Mouse (Mus musculus) liver, embryonic 15.5 days (tissue): ENCODE measurements around the gene Camk2b. TPM values are rescaled to one million over a fixed set of nuclear protein-coding genes. Genes with fewer than 3 reads are reported as not detected.
A peak's percentile ranks its signal among the peaks of the same experiment; 100 is the strongest.

Experiments
- ATAC-seq: fragments of 200-750 bp; cut with Nextera tagmentation; 2 replicates; pipeline ENCODE4 v1.8.0; 2017; ENCODE audit warnings: moderate number of reproducible peaks, mild to moderate bottlenecking, moderate library complexity; ENCODE audit not compliant: insufficient read depth
- H3K27ac ChIP-seq: fragments of 300-500 bp; sonication (generic); replicated peaks from 2 replicates; pipeline ENCODE4 v1.5.1; 2015; ENCODE audit warnings: mild to moderate bottlenecking, inconsistent platforms
- H3K27me3 ChIP-seq: fragments of 300-500 bp; sonication (generic); 2 replicates; pipeline ENCODE4 v1.6.1; 2015; ENCODE audit warnings: mild to moderate bottlenecking, inconsistent platforms
- H3K36me3 ChIP-seq: fragments of 300-500 bp; sonication (generic); replicated peaks from 2 replicates; pipeline ENCODE4 v1.6.1; 2015; ENCODE audit warnings: moderate library complexity, mild to moderate bottlenecking, inconsistent platforms
- H3K4me1 ChIP-seq: fragments of 300-500 bp; sonication (generic); replicated peaks from 2 replicates; pipeline ENCODE4 v1.6.1; 2015; ENCODE audit warnings: inconsistent platforms
- H3K4me2 ChIP-seq: fragments of 300-500 bp; sonication (generic); 2 replicates; pipeline ENCODE4 v1.6.1; 2015; ENCODE audit warnings: moderate library complexity, mild to moderate bottlenecking, inconsistent platforms
- H3K4me3 ChIP-seq: fragments of 300-500 bp; sonication (generic); replicated peaks from 2 replicates; pipeline ENCODE4 v1.5.1; 2015; ENCODE audit warnings: mild to moderate bottlenecking, inconsistent platforms
- H3K9ac ChIP-seq: fragments of 300-500 bp; sonication (generic); 2 replicates; pipeline ENCODE4 v1.6.1; 2015; ENCODE audit warnings: moderate library complexity, mild to moderate bottlenecking, inconsistent platforms
- H3K9me3 ChIP-seq: fragments of 300-500 bp; sonication (generic); replicated peaks from 2 replicates; pipeline ENCODE4 v1.6.1; 2016; ENCODE audit warnings: inconsistent platforms
- WGBS: fragments of 180-500 bp; shearing (Covaris S2); methylation state at CpG from one replicate; pipeline ENCODE4 v1.1.7; 2015; ENCODE audit warnings: mixed read lengths; ENCODE audit not compliant: insufficient replicate concordance; 5-methylcytosine and 5-hydroxymethylcytosine counted together
- polyA plus RNA-seq: library from polyadenylated mRNA; unstranded; fragments of >200 nt; fragmentation: Nextera tagmentation; extraction: Ambion mirVana; gene quantifications from 2 replicates; pipeline ENCODE4 v1.2.1, GENCODE M21; 2015

The Camk2b gene
- polyA plus RNA-seq, 1 experiment from 2014 or later, result 1.1 TPM

DNA sequence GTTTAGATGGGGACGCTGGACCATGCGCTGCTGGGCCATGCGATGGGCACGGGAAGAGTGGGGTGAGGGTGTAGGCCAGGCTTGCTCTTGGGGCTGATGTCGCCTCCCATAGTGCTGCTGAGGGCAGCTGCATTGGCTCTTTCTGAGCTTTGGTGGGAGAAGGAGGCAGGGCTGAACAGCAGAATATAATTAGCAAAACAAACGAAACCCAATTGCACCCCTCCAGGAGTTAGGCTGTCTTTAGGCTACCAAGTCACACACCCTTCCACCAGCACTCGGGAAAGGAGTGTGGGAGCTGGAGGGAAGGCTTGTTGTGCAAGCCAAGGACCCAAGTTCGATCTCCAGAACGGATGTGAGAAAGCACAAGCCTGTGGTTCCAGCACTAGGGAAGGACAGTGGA lies 998 bp upstream of the Camk2b start:
- Histone ChIP-seq H3K27ac (no peak overlapping the region), H3K9ac (no peak overlapping the region), H3K4me3 (no peak overlapping the region), H3K4me1 (peaks cover 5% of the 10 kb centered on the region; the same call in 1 of the 2 replicates), H3K4me2 (no peak overlapping the region), H3K27me3 (peaks cover 86% of the 10 kb centered on the region), H3K9me3 (no peaks in the 10 kb centered on the region), H3K36me3 (no peaks in the 10 kb centered on the region)
- 37% methylated on average over 9 of the region's 9 CpGs for WGBS
- ATAC-seq, result no peak

DNA sequence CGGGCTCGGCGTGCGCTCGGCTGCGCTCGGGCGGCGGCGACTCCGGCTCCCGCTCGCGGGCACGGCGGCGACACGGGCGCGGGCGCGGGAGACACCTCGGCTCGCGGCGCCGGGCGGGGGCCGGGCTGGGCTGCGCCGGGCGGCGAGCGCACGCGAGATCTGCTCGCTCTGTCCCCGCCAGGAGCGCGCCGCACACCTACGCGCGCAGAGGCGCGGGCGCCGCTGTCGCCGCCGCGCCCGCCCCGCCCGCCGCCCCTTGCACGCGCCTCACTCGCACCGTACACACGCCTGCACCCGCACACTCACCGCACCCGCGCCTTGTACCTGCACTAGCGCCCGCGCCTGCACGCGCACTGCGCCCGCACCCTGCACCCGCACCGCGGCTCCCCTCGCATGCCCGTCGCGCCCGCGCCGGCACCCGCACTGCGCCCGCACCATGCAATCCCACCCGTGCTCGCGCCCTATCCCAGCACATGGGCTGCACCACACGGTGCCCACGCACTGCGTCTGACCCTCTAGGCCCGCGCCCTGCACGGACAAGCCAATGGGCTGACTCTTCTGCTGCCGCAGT lies 526 bp downstream of the Camk2b start:
- 1% methylated on average over 80 of the region's 95 CpGs for WGBS
- no peak for ATAC-seq
- H3K9ac ChIP-seq, result no peak overlapping the region

DNA sequence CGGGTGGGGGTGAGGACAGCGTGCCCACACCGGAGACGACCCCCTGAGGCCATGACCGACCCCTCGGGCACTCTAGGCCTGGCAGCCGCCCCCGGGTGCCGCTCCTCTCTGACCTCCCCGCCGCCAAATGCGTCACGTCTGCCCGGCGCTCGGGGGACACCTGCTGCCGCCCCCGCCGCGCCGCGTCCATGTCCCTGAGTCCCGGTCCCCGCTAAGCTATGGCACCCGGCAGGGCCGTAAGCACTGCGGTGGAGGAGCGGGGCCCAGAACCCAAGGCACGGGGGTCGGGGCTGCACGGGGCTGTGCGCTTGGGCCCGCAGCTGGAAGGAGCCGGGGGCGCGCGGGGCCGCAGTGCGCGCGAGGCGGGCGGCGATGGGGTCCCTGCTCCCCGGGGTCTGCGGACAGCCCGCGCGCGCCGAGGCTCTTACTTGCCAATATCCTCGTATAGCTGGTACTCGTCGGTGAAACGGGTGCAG lies 1.1 kb downstream of the Camk2b start:
- no peaks in the 10 kb centered on the region for H3K9me3 ChIP-seq
- no peak overlapping the region for H3K27ac ChIP-seq
- peak overlapping the region; percentile 63 for H3K4me2 ChIP-seq
- H3K9ac ChIP-seq, result no peak overlapping the region
- no peak for ATAC-seq
- H3K4me1 ChIP-seq, result peaks cover 5% of the 10 kb centered on the region; the same call in 1 of the 2 replicates
- WGBS, result under 1% methylated on average over 55 of the region's 55 CpGs
- H3K36me3 ChIP-seq, result no peaks in the 10 kb centered on the region
- H3K4me3 ChIP-seq, result peak overlapping the region; percentile 42
- H3K27me3 ChIP-seq, result peaks cover 78% of the 10 kb centered on the region

More for the DNA sequence above, 526 bp downstream of the Camk2b start:
- peak overlapping the region; percentile 42 for H3K4me3 ChIP-seq
- H3K4me1 ChIP-seq, result peaks cover 5% of the 10 kb centered on the region; the same call in 1 of the 2 replicates
- H3K9me3 ChIP-seq, result no peaks in the 10 kb centered on the region
- H3K27me3 ChIP-seq, result peaks cover 83% of the 10 kb centered on the region
- H3K27ac ChIP-seq, result no peak overlapping the region
- H3K36me3 ChIP-seq, result no peaks in the 10 kb centered on the region
- peak overlapping the region; percentile 63 for H3K4me2 ChIP-seq

- ATAC-seq, result no peak
- peak overlapping the region; percentile 63 for H3K4me2 ChIP-seq
- no peak overlapping the region for H3K9ac ChIP-seq
- no peaks in the 10 kb centered on the region for H3K36me3 ChIP-seq
- H3K4me1 ChIP-seq, result peaks cover 5% of the 10 kb centered on the region; the same call in 1 of the 2 replicates
- 7% methylated on average over 30 of the region's 30 CpGs for WGBS
- no peak overlapping the region for H3K27ac ChIP-seq
- H3K4me3 ChIP-seq, result peak overlapping the region; percentile 42
- peaks cover 72% of the 10 kb centered on the region for H3K27me3 ChIP-seq
- no peaks in the 10 kb centered on the region for H3K9me3 ChIP-seq
These were observed 1.7 kb downstream of the Camk2b start for GRCm38 (mm10) chr11:6064215-6065045.

- no peak for ATAC-seq
- Histone ChIP-seq H3K9me3 (no peaks in the 10 kb centered on the region), H3K27ac (no peak overlapping the region), H3K4me2 (no peak overlapping the region), H3K4me1 (peaks cover 5% of the 10 kb centered on the region; the same call in 1 of the 2 replicates), H3K36me3 (no peaks in the 10 kb centered on the region), H3K27me3 (peaks cover 64% of the 10 kb centered on the region), H3K4me3 (no peak overlapping the region), H3K9ac (no peak overlapping the region)
- WGBS, result 44% methylated on average over 17 of the region's 17 CpGs
These were observed 2.5 kb downstream of the Camk2b start for GRCm38 (mm10) chr11:6063501-6064214.

- Histone ChIP-seq H3K9me3 (no peaks in the 10 kb centered on the region), H3K9ac (no peak overlapping the region), H3K4me1 (peaks cover 5% of the 10 kb centered on the region; the same call in 1 of the 2 replicates), H3K4me2 (no peak overlapping the region), H3K36me3 (no peaks in the 10 kb centered on the region), H3K27me3 (peaks cover 58% of the 10 kb centered on the region), H3K27ac (no peak overlapping the region), H3K4me3 (no peak overlapping the region)
- no peak for ATAC-seq
- WGBS, result 61% methylated on average over 7 of the region's 7 CpGs
These were observed 3.1 kb downstream of the Camk2b start for GRCm38 (mm10) chr11:6063065-6063464.

DNA sequence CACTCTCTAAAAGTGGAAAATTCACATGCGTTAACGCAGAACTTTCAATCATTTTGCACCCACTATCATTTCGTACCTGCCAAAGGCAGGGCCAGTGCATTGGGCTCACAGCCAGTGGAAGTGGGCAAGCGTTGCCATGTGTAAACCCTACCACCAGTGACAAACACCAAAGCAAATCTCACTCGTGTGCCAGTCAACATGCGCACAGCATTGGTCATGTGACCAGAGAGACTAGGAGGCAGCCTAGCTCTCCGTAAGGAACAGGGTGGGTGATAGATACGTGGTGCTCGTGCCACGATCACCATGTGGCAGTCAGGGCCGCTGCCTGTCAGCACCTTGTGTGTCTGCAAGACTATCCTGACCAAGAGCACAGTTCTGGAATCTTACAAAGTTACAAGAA lies 3.8 kb downstream of the Camk2b start:
- H3K27ac ChIP-seq, result no peak overlapping the region
- no peak overlapping the region for H3K4me2 ChIP-seq
- no peaks in the 10 kb centered on the region for H3K36me3 ChIP-seq
- 69% methylated on average over 11 of the region's 11 CpGs for WGBS
- no peak for ATAC-seq
- no peak overlapping the region for H3K4me3 ChIP-seq
- peaks cover 51% of the 10 kb centered on the region for H3K27me3 ChIP-seq
- no peak overlapping the region for H3K9ac ChIP-seq
- H3K4me1 ChIP-seq, result peaks cover 5% of the 10 kb centered on the region; the same call in 1 of the 2 replicates
- H3K9me3 ChIP-seq, result no peaks in the 10 kb centered on the region

DNA sequence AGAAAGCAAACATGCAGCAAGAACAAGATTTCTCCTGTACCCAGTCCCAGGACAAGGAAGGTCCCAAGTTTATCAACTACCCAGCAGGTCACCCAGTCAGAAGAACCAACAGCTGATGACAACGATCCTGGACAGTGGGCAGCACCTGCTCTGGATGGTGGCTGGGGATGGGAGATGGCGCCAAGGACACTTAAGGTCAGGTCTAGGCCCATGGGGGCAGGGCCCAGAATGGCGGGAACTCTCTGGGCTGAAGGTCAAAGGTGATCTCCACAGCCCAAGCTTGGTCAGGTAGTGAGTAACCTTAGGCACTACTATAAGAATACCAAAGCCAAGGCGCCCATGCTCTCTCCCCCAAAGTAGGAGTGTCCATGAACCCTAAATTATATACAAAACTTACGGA lies 4.3 kb downstream of the Camk2b start:
- H3K36me3 ChIP-seq, result no peaks in the 10 kb centered on the region
- H3K27ac ChIP-seq, result no peak overlapping the region
- H3K9ac ChIP-seq, result no peak overlapping the region
- H3K4me2 ChIP-seq, result no peak overlapping the region
- H3K4me1 ChIP-seq, result peaks cover 5% of the 10 kb centered on the region; the same call in 1 of the 2 replicates
- peaks cover 46% of the 10 kb centered on the region for H3K27me3 ChIP-seq
- 53% methylated on average over 5 of the region's 5 CpGs for WGBS
- no peak for ATAC-seq
- H3K4me3 ChIP-seq, result no peak overlapping the region
- no peaks in the 10 kb centered on the region for H3K9me3 ChIP-seq

DNA sequence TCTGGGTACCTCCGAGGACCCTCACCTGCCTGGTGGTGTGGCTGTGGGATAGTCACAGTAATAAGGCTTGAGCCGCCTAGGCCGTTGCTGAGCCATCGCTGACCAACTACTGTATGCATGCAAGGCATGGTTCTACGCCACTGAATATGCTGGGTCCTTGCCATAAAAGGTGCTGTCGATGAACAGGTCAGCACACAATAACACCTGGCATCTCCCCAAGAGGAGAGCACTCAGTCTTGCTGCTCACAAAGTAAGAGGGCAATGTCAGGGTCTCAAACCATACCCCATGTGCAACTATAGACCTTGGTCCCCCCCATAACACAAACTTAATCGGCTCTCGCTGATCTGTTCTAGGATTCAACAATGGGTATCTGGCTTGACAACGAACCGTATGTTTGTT lies 7.0 kb downstream of the Camk2b start:
- no peaks in the 10 kb centered on the region for H3K9me3 ChIP-seq
- ATAC-seq, result no peak
- H3K4me3 ChIP-seq, result no peak overlapping the region
- peaks cover 19% of the 10 kb centered on the region for H3K27me3 ChIP-seq
- H3K36me3 ChIP-seq, result no peaks in the 10 kb centered on the region
- H3K4me1 ChIP-seq, result no peaks in the 10 kb centered on the region
- WGBS, result 67% methylated on average over 10 of the region's 10 CpGs
- H3K4me2 ChIP-seq, result no peak overlapping the region
- no peak overlapping the region for H3K27ac ChIP-seq
- no peak overlapping the region for H3K9ac ChIP-seq

DNA sequence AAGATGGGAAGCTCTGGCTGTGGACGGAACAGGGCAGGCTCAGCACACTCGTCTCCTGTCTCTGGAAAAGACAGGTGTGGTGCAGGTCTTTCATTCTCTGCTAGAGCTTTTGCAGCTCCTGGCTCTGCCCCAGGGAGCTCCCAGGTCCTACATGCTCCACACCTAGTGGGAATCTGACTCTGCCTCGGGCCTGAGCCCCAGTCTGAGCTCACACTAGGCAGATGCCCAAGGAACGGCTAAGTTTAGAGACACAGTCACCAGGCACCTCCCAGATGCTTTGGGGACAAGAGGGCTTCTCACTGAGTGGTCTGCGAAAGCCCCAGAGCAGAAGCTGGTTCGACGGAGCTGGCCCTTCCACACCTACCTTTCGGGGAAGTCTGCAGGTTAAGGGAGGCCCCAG lies 12.8 kb downstream of the Camk2b start:
- Histone ChIP-seq H3K4me2 (no peak overlapping the region), H3K27me3 (no peaks in the 10 kb centered on the region), H3K4me3 (no peak overlapping the region), H3K36me3 (no peaks in the 10 kb centered on the region), H3K9me3 (no peaks in the 10 kb centered on the region), H3K27ac (no peak overlapping the region), H3K4me1 (no peaks in the 10 kb centered on the region), H3K9ac (no peak overlapping the region)
- no peak for ATAC-seq
- WGBS, result 62% methylated on average over 8 of the region's 8 CpGs

DNA sequence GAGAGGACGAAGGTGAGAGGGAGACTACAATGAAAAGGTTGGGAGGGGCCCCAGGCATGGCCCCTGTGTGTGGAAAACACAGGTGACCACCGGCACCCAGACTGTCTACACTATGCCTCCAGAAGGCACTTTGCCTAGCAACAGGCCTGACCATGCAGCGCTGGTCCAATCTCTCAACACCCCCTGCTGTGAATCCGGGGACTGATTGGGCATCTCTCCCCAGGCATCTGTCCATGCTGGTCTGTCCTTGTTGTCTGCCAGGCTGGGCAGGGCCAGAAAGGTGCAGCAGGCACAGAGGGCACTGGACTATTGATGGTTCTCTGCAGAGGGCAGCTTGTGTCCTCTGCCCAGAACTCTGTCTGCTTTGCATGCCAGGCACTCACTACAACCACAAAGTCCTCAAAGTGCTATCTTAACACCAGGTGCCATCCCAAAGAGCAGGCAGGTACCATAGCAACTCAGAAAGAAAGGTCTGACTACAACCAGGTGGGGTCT lies 16.0 kb downstream of the Camk2b start:
- no peak for ATAC-seq
- no peak overlapping the region for H3K4me3 ChIP-seq
- H3K27ac ChIP-seq, result no peak overlapping the region
- H3K27me3 ChIP-seq, result no peaks in the 10 kb centered on the region
- H3K9ac ChIP-seq, result no peak overlapping the region
- H3K36me3 ChIP-seq, result no peaks in the 10 kb centered on the region
- no peak overlapping the region for H3K4me2 ChIP-seq
- 60% methylated on average over 4 of the region's 4 CpGs for WGBS
- no peaks in the 10 kb centered on the region for H3K9me3 ChIP-seq
- H3K4me1 ChIP-seq, result no peaks in the 10 kb centered on the region
